Mouse (Mus musculus): ENCODE measurements around the gene Eif3l.

Eif3l gene

GRCm38 (mm10) chr15:79110031-79110430 is 35.1 kb downstream of the Eif3l start:
- in situ Hi-C loops (cut with MboI; ENCODE audit: low pct_unique_long_range_greater_than_20kb in 1 of 2, low sequenced_read_pairs in 2 of 2, unreplicated experiment in 1 of 2) = no loop called here

- in situ Hi-C loops (cut with MboI; ENCODE audit: low pct_unique_long_range_greater_than_20kb in 1 of 2, low sequenced_read_pairs in 2 of 2, unreplicated experiment in 1 of 2) = no loop called here
These were observed 35.5 kb downstream of the Eif3l start for GRCm38 (mm10) chr15:79110528-79110927.

GRCm38 (mm10) chr15:79111774-79112173 is 36.8 kb downstream of the Eif3l start:
- in situ Hi-C loops (cut with MboI; ENCODE audit: low pct_unique_long_range_greater_than_20kb in 1 of 2, low sequenced_read_pairs in 2 of 2, unreplicated experiment in 1 of 2) = no loop called here

- in situ Hi-C loops (cut with MboI; ENCODE audit: low pct_unique_long_range_greater_than_20kb in 1 of 2, low sequenced_read_pairs in 2 of 2, unreplicated experiment in 1 of 2) = no loop called here
These were observed 40.3 kb downstream of the Eif3l start for GRCm38 (mm10) chr15:79115276-79115675.

GRCm38 (mm10) chr15:79119491-79119890 is 44.5 kb downstream of the Eif3l start:
- in situ Hi-C loops (cut with MboI; ENCODE audit: low pct_unique_long_range_greater_than_20kb in 1 of 2, low sequenced_read_pairs in 2 of 2, unreplicated experiment in 1 of 2) = no loop called here

GRCm38 (mm10) chr15:79122119-79122518 is 47.1 kb downstream of the Eif3l start:
- in situ Hi-C loops (cut with MboI; ENCODE audit: low pct_unique_long_range_greater_than_20kb in 1 of 2, low sequenced_read_pairs in 2 of 2, unreplicated experiment in 1 of 2) = no loop called here

- in situ Hi-C loops (cut with MboI; ENCODE audit: low pct_unique_long_range_greater_than_20kb in 1 of 2, low sequenced_read_pairs in 2 of 2, unreplicated experiment in 1 of 2) = no loop called here
These were observed 47.6 kb downstream of the Eif3l start for GRCm38 (mm10) chr15:79122546-79122945.

GRCm38 (mm10) chr15:79123751-79124150 is 48.8 kb downstream of the Eif3l start:
- in situ Hi-C loops (cut with MboI; ENCODE audit: low pct_unique_long_range_greater_than_20kb in 1 of 2, low sequenced_read_pairs in 2 of 2, unreplicated experiment in 1 of 2) = no loop called here

- in situ Hi-C loops (cut with MboI; ENCODE audit: low pct_unique_long_range_greater_than_20kb in 1 of 2, low sequenced_read_pairs in 2 of 2, unreplicated experiment in 1 of 2) = no loop called here
These were observed 49.4 kb downstream of the Eif3l start for GRCm38 (mm10) chr15:79124331-79124875.

GRCm38 (mm10) chr15:79126217-79126932 is 51.4 kb downstream of the Eif3l start:
- in situ Hi-C loops (cut with MboI; ENCODE audit: low pct_unique_long_range_greater_than_20kb in 1 of 2, low sequenced_read_pairs in 2 of 2, unreplicated experiment in 1 of 2) = no loop called here

GRCm38 (mm10) chr15:79127101-79127500 is 52.1 kb downstream of the Eif3l start:
- in situ Hi-C loops (cut with MboI; ENCODE audit: low pct_unique_long_range_greater_than_20kb in 1 of 2, low sequenced_read_pairs in 2 of 2, unreplicated experiment in 1 of 2) = no loop called here

- in situ Hi-C loops (cut with MboI; ENCODE audit: low pct_unique_long_range_greater_than_20kb in 1 of 2, low sequenced_read_pairs in 2 of 2, unreplicated experiment in 1 of 2) = no loop called here
These were observed 53.2 kb downstream of the Eif3l start for GRCm38 (mm10) chr15:79128208-79128607.

GRCm38 (mm10) chr15:79129311-79129710 is 54.3 kb downstream of the Eif3l start:
- in situ Hi-C loops (cut with MboI; ENCODE audit: low pct_unique_long_range_greater_than_20kb in 1 of 2, low sequenced_read_pairs in 2 of 2, unreplicated experiment in 1 of 2) = no loop called here

GRCm38 (mm10) chr15:79130782-79131181 is 55.8 kb downstream of the Eif3l start:
- in situ Hi-C loops (cut with MboI; ENCODE audit: low pct_unique_long_range_greater_than_20kb in 1 of 2, low sequenced_read_pairs in 2 of 2, unreplicated experiment in 1 of 2) = no loop called here

- in situ Hi-C loops (cut with MboI; ENCODE audit: low pct_unique_long_range_greater_than_20kb in 1 of 2, low sequenced_read_pairs in 2 of 2, unreplicated experiment in 1 of 2) = no loop called here
These were observed 56.5 kb downstream of the Eif3l start for GRCm38 (mm10) chr15:79131442-79131841.

GRCm38 (mm10) chr15:79133191-79133661 is 58.2 kb downstream of the Eif3l start:
- in situ Hi-C loops (cut with MboI; ENCODE audit: low pct_unique_long_range_greater_than_20kb in 1 of 2, low sequenced_read_pairs in 2 of 2, unreplicated experiment in 1 of 2) = no loop called here

GRCm38 (mm10) chr15:79134496-79135270 is 59.7 kb downstream of the Eif3l start:
- in situ Hi-C loops (cut with MboI; ENCODE audit: low pct_unique_long_range_greater_than_20kb in 1 of 2, low sequenced_read_pairs in 2 of 2, unreplicated experiment in 1 of 2) = no loop called here

GRCm38 (mm10) chr15:79135332-79135731 is 60.4 kb downstream of the Eif3l start:
- in situ Hi-C loops (cut with MboI; ENCODE audit: low pct_unique_long_range_greater_than_20kb in 1 of 2, low sequenced_read_pairs in 2 of 2, unreplicated experiment in 1 of 2) = no loop called here

GRCm38 (mm10) chr15:79135783-79136575 is 61.0 kb downstream of the Eif3l start:
- in situ Hi-C loops (cut with MboI; ENCODE audit: low pct_unique_long_range_greater_than_20kb in 1 of 2, low sequenced_read_pairs in 2 of 2, unreplicated experiment in 1 of 2) = no loop called here
